Mouse (Mus musculus) hindbrain, embryonic 12.5 days (tissue): ENCODE measurements around the gene Abhd17a. TPM values are rescaled to one million over a fixed set of nuclear protein-coding genes. Genes with fewer than 3 reads are reported as not detected.
A peak's percentile ranks its signal among the peaks of the same experiment; 100 is the strongest.

Experiments
- ATAC-seq: fragments of 200-750 bp; cut with Nextera tagmentation; 2 replicates; pipeline ENCODE4 v1.8.0; 2017; ENCODE audit warnings: moderate TSS enrichment; ENCODE audit not compliant: low FRiP score
- H3K27ac ChIP-seq: fragments of 300-500 bp; sonication (generic); 2 replicates; pipeline ENCODE4 v1.5.1; 2016; ENCODE audit warnings: mild to moderate bottlenecking
- H3K27me3 ChIP-seq: fragments of 300-500 bp; sonication (generic); 2 replicates; pipeline ENCODE4 v1.6.1; 2016; ENCODE audit warnings: mild to moderate bottlenecking
- H3K36me3 ChIP-seq: fragments of 300-500 bp; sonication (generic); 2 replicates; pipeline ENCODE4 v1.6.1; 2016; ENCODE audit warnings: mild to moderate bottlenecking
- H3K4me1 ChIP-seq: fragments of 300-500 bp; sonication (generic); 2 replicates; pipeline ENCODE4 v1.6.1; 2016
- H3K4me2 ChIP-seq: fragments of 300-500 bp; sonication (generic); replicated peaks from 2 replicates; pipeline ENCODE4 v1.6.1; 2016; ENCODE audit warnings: mild to moderate bottlenecking
- H3K4me3 ChIP-seq: fragments of 300-500 bp; sonication (generic); 2 replicates; pipeline ENCODE4 v1.5.1; 2016; ENCODE audit warnings: mild to moderate bottlenecking
- H3K9ac ChIP-seq: fragments of 300-500 bp; sonication (generic); 2 replicates; pipeline ENCODE4 v1.6.1; 2016; ENCODE audit warnings: mild to moderate bottlenecking, moderate library complexity
- H3K9me3 ChIP-seq: fragments of 300-500 bp; sonication (generic); replicated peaks from 2 replicates; pipeline ENCODE4 v1.6.1; 2016; ENCODE audit warnings: mild to moderate bottlenecking
- WGBS: fragments of 180-500 bp; shearing (Covaris S2); methylation state at CpG from one replicate; pipeline ENCODE4 v1.1.7; 2016; 5-methylcytosine and 5-hydroxymethylcytosine counted together
- polyA plus RNA-seq: library from polyadenylated mRNA; unstranded; fragments of >200 nt; fragmentation: Nextera tagmentation; extraction: Ambion mirVana; gene quantifications from 2 replicates; pipeline ENCODE4 v1.2.1, GENCODE M21; 2016

The Abhd17a gene
- polyA plus RNA-seq, 1 experiment from 2014 or later = 118 TPM

- ATAC-seq = no peak
- Histone ChIP-seq H3K9me3 (no peaks in the 10 kb centered on the region), H3K4me2 (peak overlapping the region; percentile 46), H3K9ac (peak overlapping the region; percentile 64; the same call in 1 of the 2 replicates), H3K4me3 (0 out of 2 replicates have a peak overlapping the region, but pooled peaks have one; percentile 8), H3K36me3 (peaks cover 11% of the 10 kb centered on the region), H3K27me3 (no peaks in the 10 kb centered on the region), H3K4me1 (peaks cover 69% of the 10 kb centered on the region), H3K27ac (no peak overlapping the region)
- WGBS = 89% methylated on average over 10 of the region's 10 CpGs
Observed at GRCm38 (mm10) chr10:80570419-80570818, 19.7 kb downstream of the Abhd17a start.

GRCm38 (mm10) chr10:80569664-80570066, 20.5 kb downstream of the Abhd17a start:
- H3K9ac ChIP-seq = no peak overlapping the region
- peaks cover 62% of the 10 kb centered on the region for H3K4me1 ChIP-seq
- 46% methylated on average over 10 of the region's 10 CpGs for WGBS
- ATAC-seq = no peak
- H3K4me2 ChIP-seq = peak overlapping the region; percentile 13; the same call in 1 of the 2 replicates
- no peaks in the 10 kb centered on the region for H3K27me3 ChIP-seq
- peaks cover 11% of the 10 kb centered on the region for H3K36me3 ChIP-seq
- peak overlapping the region; percentile 40; the same call in 1 of the 2 replicates for H3K27ac ChIP-seq
- H3K4me3 ChIP-seq = no peak overlapping the region
- no peaks in the 10 kb centered on the region for H3K9me3 ChIP-seq

- Histone ChIP-seq H3K27ac (no peak overlapping the region), H3K36me3 (peaks cover 11% of the 10 kb centered on the region), H3K9ac (0 out of 2 replicates have a peak overlapping the region, but pooled peaks have one; percentile 8), H3K9me3 (no peaks in the 10 kb centered on the region), H3K27me3 (no peaks in the 10 kb centered on the region), H3K4me2 (no peak overlapping the region), H3K4me1 (peaks cover 54% of the 10 kb centered on the region), H3K4me3 (no peak overlapping the region)
- no peak for ATAC-seq
- 93% methylated on average over 29 of the region's 29 CpGs for WGBS
Observed at GRCm38 (mm10) chr10:80568876-80569275, 21.3 kb downstream of the Abhd17a start.

- peak; percentile 79 for ATAC-seq
- H3K36me3 ChIP-seq = peaks cover 11% of the 10 kb centered on the region
- WGBS = 21% methylated on average over 17 of the region's 17 CpGs
- peak overlapping the region; percentile 32; the same call in 1 of the 2 replicates for H3K9ac ChIP-seq
- H3K4me1 ChIP-seq = peaks cover 51% of the 10 kb centered on the region
- H3K27ac ChIP-seq = peak overlapping the region; percentile 84
- H3K27me3 ChIP-seq = no peaks in the 10 kb centered on the region
- peak overlapping the region; percentile 15; the same call in 1 of the 2 replicates for H3K4me3 ChIP-seq
- peak overlapping the region; percentile 39 for H3K4me2 ChIP-seq
- H3K9me3 ChIP-seq = no peaks in the 10 kb centered on the region
Observed at GRCm38 (mm10) chr10:80566375-80567092, 23.6 kb downstream of the Abhd17a start.

- H3K4me2 ChIP-seq = peak within 1 kb of the TSS; percentile 94
- H3K9ac ChIP-seq = peak within 1 kb of the TSS; percentile 94
- H3K27me3 ChIP-seq = no peaks in the 10 kb centered on the region
- peak; percentile 80 for ATAC-seq
- peak within 1 kb of the TSS; percentile 98 for H3K4me3 ChIP-seq
- H3K4me1 ChIP-seq = peaks cover 47% of the 10 kb centered on the region
- no peaks in the 10 kb centered on the region for H3K36me3 ChIP-seq
- H3K27ac ChIP-seq = peak within 1 kb of the TSS; percentile 91
- under 1% methylated on average over 72 of the region's 72 CpGs for WGBS
- no peaks in the 10 kb centered on the region for H3K9me3 ChIP-seq
Observed at GRCm38 (mm10) chr10:80561116-80561944, 28.8 kb downstream of the Abhd17a start, which contains the start of gene Rexo1. Gene Rexo1 (minus strand): TSS chr10:80561560.

GRCm38 (mm10) chr10:80560621-80561020, 29.5 kb downstream of the Abhd17a start:
- WGBS = 2% methylated on average over 13 of the region's 13 CpGs
- Histone ChIP-seq H3K4me1 (peaks cover 40% of the 10 kb centered on the region), H3K9me3 (no peaks in the 10 kb centered on the region), H3K4me3 (peak overlapping the region; percentile 98), H3K27me3 (no peaks in the 10 kb centered on the region), H3K4me2 (peak overlapping the region; percentile 94), H3K27ac (no peak overlapping the region), H3K36me3 (no peaks in the 10 kb centered on the region), H3K9ac (peak overlapping the region; percentile 94)
- ATAC-seq = no peak

- ATAC-seq = no peak
- Histone ChIP-seq H3K4me1 (peaks cover 40% of the 10 kb centered on the region), H3K9me3 (no peaks in the 10 kb centered on the region), H3K36me3 (no peaks in the 10 kb centered on the region), H3K4me3 (no peak overlapping the region), H3K27me3 (no peaks in the 10 kb centered on the region), H3K9ac (no peak overlapping the region), H3K4me2 (no peak overlapping the region; the same call in 1 of the 2 replicates), H3K27ac (no peak overlapping the region)
- WGBS = 84% methylated on average over 7 of the region's 7 CpGs
Observed at GRCm38 (mm10) chr10:80559431-80559830, 30.7 kb downstream of the Abhd17a start.

GRCm38 (mm10) chr10:80557346-80557965, 32.7 kb downstream of the Abhd17a start:
- ATAC-seq = no peak
- H3K36me3 ChIP-seq = no peaks in the 10 kb centered on the region
- H3K4me3 ChIP-seq = no peak overlapping the region
- WGBS = 38% methylated on average over 5 of the region's 5 CpGs
- peaks cover 34% of the 10 kb centered on the region for H3K4me1 ChIP-seq
- no peak overlapping the region for H3K27ac ChIP-seq
- H3K27me3 ChIP-seq = no peaks in the 10 kb centered on the region
- peak overlapping the region; percentile 23 for H3K9ac ChIP-seq
- peak overlapping the region; percentile 15; the same call in 1 of the 2 replicates for H3K4me2 ChIP-seq
- no peaks in the 10 kb centered on the region for H3K9me3 ChIP-seq

- Histone ChIP-seq H3K36me3 (peaks cover 18% of the 10 kb centered on the region), H3K4me1 (peaks cover 13% of the 10 kb centered on the region), H3K4me2 (no peak overlapping the region), H3K9me3 (no peaks in the 10 kb centered on the region), H3K27me3 (no peaks in the 10 kb centered on the region), H3K27ac (no peak overlapping the region), H3K9ac (no peak overlapping the region), H3K4me3 (no peak overlapping the region)
- no peak for ATAC-seq
- 87% methylated on average over 6 of the region's 6 CpGs for WGBS
Observed at GRCm38 (mm10) chr10:80553997-80554396, 36.1 kb downstream of the Abhd17a start.

GRCm38 (mm10) chr10:80553575-80553974, 36.6 kb downstream of the Abhd17a start:
- H3K4me1 ChIP-seq = peaks cover 16% of the 10 kb centered on the region
- no peak overlapping the region for H3K27ac ChIP-seq
- no peak overlapping the region for H3K9ac ChIP-seq
- 92% methylated on average over 8 of the region's 8 CpGs for WGBS
- ATAC-seq = no peak
- peaks cover 22% of the 10 kb centered on the region for H3K36me3 ChIP-seq
- H3K27me3 ChIP-seq = no peaks in the 10 kb centered on the region
- no peak overlapping the region for H3K4me3 ChIP-seq
- H3K4me2 ChIP-seq = no peak overlapping the region
- H3K9me3 ChIP-seq = no peaks in the 10 kb centered on the region

- H3K27me3 ChIP-seq = no peaks in the 10 kb centered on the region
- no peak overlapping the region for H3K27ac ChIP-seq
- no peak overlapping the region for H3K4me3 ChIP-seq
- H3K9me3 ChIP-seq = no peaks in the 10 kb centered on the region
- H3K4me2 ChIP-seq = no peak overlapping the region
- no peak for ATAC-seq
- no peak overlapping the region for H3K9ac ChIP-seq
- peaks cover 10% of the 10 kb centered on the region for H3K4me1 ChIP-seq
- H3K36me3 ChIP-seq = peaks cover 32% of the 10 kb centered on the region
- WGBS = 68% methylated on average over 9 of the region's 9 CpGs
Observed at GRCm38 (mm10) chr10:80552364-80552763, 37.8 kb downstream of the Abhd17a start.

- Histone ChIP-seq H3K27ac (no peak overlapping the region), H3K4me1 (peaks cover 6% of the 10 kb centered on the region), H3K36me3 (peaks cover 63% of the 10 kb centered on the region), H3K4me3 (no peak overlapping the region), H3K4me2 (no peak overlapping the region), H3K9me3 (no peaks in the 10 kb centered on the region), H3K27me3 (no peaks in the 10 kb centered on the region), H3K9ac (no peak overlapping the region)
- ATAC-seq = no peak
- WGBS = 91% methylated on average over 21 of the region's 21 CpGs
Observed at GRCm38 (mm10) chr10:80549279-80549678, 40.9 kb downstream of the Abhd17a start.
